Mouse (Mus musculus): ENCODE measurements around the gene Tcfl5. TPM values are rescaled to one million over a fixed set of nuclear protein-coding genes. Genes with fewer than 3 reads are reported as not detected.

The Tcfl5 gene
- total and polyA plus RNA-seq, 3 experiments, result not detected

DNA sequence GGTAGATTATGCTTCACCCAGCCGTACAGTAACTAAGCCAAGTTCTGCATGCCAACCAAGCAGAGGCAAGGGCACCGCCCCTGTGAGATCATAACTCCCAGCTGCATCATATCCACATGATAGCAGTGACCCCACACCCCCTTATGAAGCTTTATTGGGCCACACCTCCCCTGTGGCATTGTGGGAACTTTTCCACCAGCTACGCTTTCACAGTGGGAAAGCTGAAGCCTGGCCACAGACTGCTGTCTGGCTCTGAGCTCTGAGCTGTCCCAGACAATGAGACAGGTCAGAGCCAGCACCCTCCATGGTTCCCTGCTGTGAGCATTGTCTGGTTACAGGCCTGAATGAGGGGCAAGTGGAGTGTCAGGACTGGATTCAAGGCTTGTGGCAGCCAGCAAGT lies 61.5 kb downstream of the Tcfl5 start, which contains the start of gene Mrgbp:
TSS of gene Mrgbp (plus strand) at position 303 of the 400 bp plus-strand sequence.
- Histone ChIP-seq H3K27ac (ENCODE audit: control insufficient read depth, low read depth, low read length) (peak within 1 kb of the TSS; percentile 38), H3K9ac (ENCODE audit: control insufficient read depth, low read depth, low read length, poor library complexity, severe bottlenecking) (peak within 1 kb of the TSS; percentile 50), H3K27me3 (ENCODE audit: control insufficient read depth in 1 of 2, insufficient read depth in 2 of 2, low read length in 2 of 2) (no peaks in the 10 kb centered on the region), H3K36me3 (ENCODE audit: control insufficient read depth in 1 of 2, insufficient read depth in 2 of 2, low read length in 2 of 2) (peaks cover 0 to 20% of the 10 kb centered on the region in 2 experiments; a peak in 3 of 4 replicates), H3K9me3 (replicated peaks; ENCODE audit: insufficient read depth, low read length) (no peaks in the 10 kb centered on the region), H3K79me2 (ENCODE audit: control insufficient read depth, insufficient read depth, low read length, poor library complexity) (peaks cover 14% of the 10 kb centered on the region), H3K4me3 (ENCODE audit: control insufficient read depth in 1 of 2, insufficient read depth in 1 of 2, low read depth in 2 of 2, low read length in 2 of 2) (peak within 1 kb of the TSS; percentile 4 to 28; a peak in 1 of 4 replicates), H3K4me1 (ENCODE audit: control insufficient read depth in 1 of 2, insufficient read depth in 2 of 2, low read length in 2 of 2) (peaks cover 5 to 22% of the 10 kb centered on the region in 2 experiments)
- TF ChIP-seq USF2 (IDR thresholded peaks at IDR 0.05; ENCODE audit: borderline replicate concordance in 1 of 2, insufficient read depth in 1 of 2, low read depth in 1 of 2, low read length in 2 of 2), result no peak
- TF ChIP-seq TCF12 (IDR thresholded peaks at IDR 0.05; ENCODE audit: low read depth, low read length), result no peak
- no peak for TF ChIP-seq POLR2A (IDR thresholded peaks at IDR 0.05; ENCODE audit: control insufficient read depth in 1 of 2, insufficient read depth in 1 of 2, low read depth in 1 of 2, low read length in 2 of 2, poor library complexity in 1 of 2)
- no peak for TF ChIP-seq POLR2AphosphoS5 (IDR thresholded peaks at IDR 0.05; ENCODE audit: borderline replicate concordance, low read depth, low read length)
- no peak for TF ChIP-seq TBP (IDR thresholded peaks at IDR 0.05; ENCODE audit: low read depth, low read length)
- TF ChIP-seq MAZ (IDR thresholded peaks at IDR 0.05; ENCODE audit: low read depth, low read length), result no peak
- no peak for TF ChIP-seq CHD1 (IDR thresholded peaks at IDR 0.05; ENCODE audit: low read depth, low read length)
- TF ChIP-seq MYC (IDR thresholded peaks at IDR 0.05; ENCODE audit: low read depth, low read length), result peak; percentile 30; the same call in 1 of the 2 replicates
- no peak for TF ChIP-seq BHLHE40 (IDR thresholded peaks at IDR 0.05; ENCODE audit: borderline replicate concordance, low read depth, low read length)
- TF ChIP-seq SMC3 (IDR thresholded peaks at IDR 0.05; ENCODE audit: low read depth, low read length), result no peak
- TF ChIP-seq SIN3A (IDR thresholded peaks at IDR 0.05; ENCODE audit: low read length), result peak; percentile 58
- no peak for TF ChIP-seq ZNF384 (IDR thresholded peaks at IDR 0.05; ENCODE audit: low read depth, low read length)
- no peak for TF ChIP-seq NELFE (IDR thresholded peaks at IDR 0.05; ENCODE audit: low read depth, low read length)
- no peak for TF ChIP-seq USF1 (IDR thresholded peaks at IDR 0.05; ENCODE audit: low read depth, low read length)
- TF ChIP-seq ZKSCAN1 (IDR thresholded peaks at IDR 0.05; ENCODE audit: low read depth, low read length), result no peak
- no peak for TF ChIP-seq GABPA (IDR thresholded peaks at IDR 0.05; ENCODE audit: low read depth, low read length)
- TF ChIP-seq GATA1 (IDR thresholded peaks at IDR 0.05; ENCODE audit: low read depth, low read length), result no peak
- TF ChIP-seq MYB (IDR thresholded peaks at IDR 0.05; ENCODE audit: low read depth, low read length), result no peak
- no peak for TF ChIP-seq KAT2A (conservative IDR thresholded peaks at IDR 0.05; ENCODE audit: low read depth, low read length)
- TF ChIP-seq ZC3H11A (IDR thresholded peaks at IDR 0.05; ENCODE audit: low read depth, low read length), result no peak
- TF ChIP-seq E2F4 (IDR thresholded peaks at IDR 0.05; ENCODE audit: borderline replicate concordance, low read depth, low read length), result no peak
- no peak for TF ChIP-seq TAL1 (IDR thresholded peaks at IDR 0.05; ENCODE audit: low read length)
- no peak for TF ChIP-seq RCOR1 (IDR thresholded peaks at IDR 0.05; ENCODE audit: low read depth, low read length)
- no peak for TF ChIP-seq UBTF (IDR thresholded peaks at IDR 0.05; ENCODE audit: borderline replicate concordance, insufficient read depth, low read depth, low read length)
- TF ChIP-seq MEF2A (IDR thresholded peaks at IDR 0.05; ENCODE audit: extremely low read depth, insufficient replicate concordance, low read depth, low read length, poor library complexity, severe bottlenecking), result no peak
- peak; percentile 48; the same call in 1 of the 2 replicates for TF ChIP-seq HCFC1 (IDR thresholded peaks at IDR 0.05; ENCODE audit: low read depth, low read length)
- peak; percentile 89 for TF ChIP-seq ETS1 (IDR thresholded peaks at IDR 0.05; ENCODE audit: low read depth, low read length)
- TF ChIP-seq ELF1 (IDR thresholded peaks at IDR 0.05; ENCODE audit: low read depth, low read length), result no peak
- no peak for TF ChIP-seq MAFK (IDR thresholded peaks at IDR 0.05; ENCODE audit: borderline replicate concordance, low read depth, low read length)
- no peak for TF ChIP-seq JUND (IDR thresholded peaks at IDR 0.05; ENCODE audit: low read depth, low read length)
- DNase-seq (ENCODE audit: low read depth, low spot score), result peak; percentile 64
